Mouse (Mus musculus) central nervous system, embryonic 18 days (tissue): ENCODE measurements around the gene Galns. TPM values are rescaled to one million over a fixed set of nuclear protein-coding genes. Genes with fewer than 3 reads are reported as not detected.

ENCODE experiments used
- polyA plus RNA-seq: library from polyadenylated mRNA; depleted of rRNA; stranded (reverse); fragments of >200 nt; gene quantifications from 2 replicates; pipeline ENCODE4 v1.2.3, GENCODE M21; 2012; rRNA removed

Gene Galns
- 8.0 and 8.2 TPM in 2 replicates for polyA plus RNA-seq

DNA sequence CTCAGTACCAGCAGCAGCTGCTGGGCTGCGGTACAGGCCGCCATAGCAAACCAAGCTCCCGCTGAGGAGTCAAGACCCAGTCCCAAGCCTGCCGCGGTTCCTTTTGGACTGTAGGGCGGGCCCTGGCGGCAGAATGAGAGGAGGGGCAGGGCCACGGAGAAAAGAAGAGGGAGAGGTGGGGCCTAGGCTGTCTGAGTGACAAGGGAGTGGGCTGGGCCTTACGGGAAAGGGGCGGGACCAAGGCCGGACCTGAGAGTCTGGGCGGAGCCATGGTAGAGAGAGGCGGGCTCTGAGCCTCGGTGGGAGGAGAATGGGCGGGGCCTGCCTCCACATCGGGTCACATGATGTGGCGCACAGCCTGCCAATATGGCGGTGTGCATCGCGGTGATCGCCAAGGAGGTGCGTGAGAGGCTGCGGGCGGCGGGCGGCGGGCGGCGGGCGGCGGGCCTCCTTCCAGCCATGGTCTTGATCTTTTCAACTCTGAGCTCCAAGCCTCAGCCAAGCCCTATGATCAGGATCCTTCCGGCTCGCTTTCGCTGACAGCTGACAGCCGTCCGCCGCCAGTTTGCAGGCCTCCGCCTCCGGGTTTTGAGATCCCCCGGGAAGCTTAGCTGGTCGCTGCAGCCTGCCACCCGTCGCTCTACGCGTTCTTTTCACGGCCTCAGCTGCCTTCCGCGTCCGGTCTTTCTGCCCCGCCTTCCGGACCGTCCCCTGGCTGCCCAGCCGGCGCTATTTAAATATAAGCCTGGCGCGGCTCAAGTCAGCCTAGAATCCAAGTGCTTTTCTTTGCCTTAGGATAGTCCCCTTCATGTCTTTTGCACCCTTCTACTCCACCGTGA, at the start of gene Galns, which contains the start of gene Trappc2l:
Gene Galns (minus strand): TSS at position 169 of the 839 bp plus-strand sequence.
Gene Trappc2l (plus strand): TSS at position 346 of the 839 bp plus-strand sequence.

DNA sequence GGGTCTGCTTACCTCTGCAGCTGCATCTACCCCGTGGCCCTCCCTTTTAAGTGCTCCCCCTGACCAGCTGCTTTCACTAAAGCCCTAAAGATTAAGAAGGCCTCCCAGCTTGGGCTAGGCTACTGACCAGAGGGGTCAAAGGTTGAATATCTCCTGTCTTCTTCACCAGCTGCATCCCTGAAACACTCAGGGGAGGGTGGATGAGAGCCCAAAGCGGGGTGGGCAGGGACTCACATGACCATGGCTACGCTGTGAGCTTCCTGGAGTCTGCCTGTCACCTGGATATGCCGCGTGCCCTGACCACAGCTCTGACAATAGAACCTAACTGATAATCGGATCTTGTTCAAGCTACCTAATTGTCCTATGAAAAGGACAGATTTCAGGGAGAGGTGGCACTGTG, 11.5 kb upstream of the Galns start, which contains the start of gene Pabpn1l:
Gene Pabpn1l (minus strand): TSS at position 13 of the 400 bp plus-strand sequence.

GRCm38 (mm10) chr8:122576648-122577022, 34.6 kb downstream of the Galns start, which contains the start of gene Aprt:
Aprt (minus strand) TSS chr8:122576909.

DNA sequence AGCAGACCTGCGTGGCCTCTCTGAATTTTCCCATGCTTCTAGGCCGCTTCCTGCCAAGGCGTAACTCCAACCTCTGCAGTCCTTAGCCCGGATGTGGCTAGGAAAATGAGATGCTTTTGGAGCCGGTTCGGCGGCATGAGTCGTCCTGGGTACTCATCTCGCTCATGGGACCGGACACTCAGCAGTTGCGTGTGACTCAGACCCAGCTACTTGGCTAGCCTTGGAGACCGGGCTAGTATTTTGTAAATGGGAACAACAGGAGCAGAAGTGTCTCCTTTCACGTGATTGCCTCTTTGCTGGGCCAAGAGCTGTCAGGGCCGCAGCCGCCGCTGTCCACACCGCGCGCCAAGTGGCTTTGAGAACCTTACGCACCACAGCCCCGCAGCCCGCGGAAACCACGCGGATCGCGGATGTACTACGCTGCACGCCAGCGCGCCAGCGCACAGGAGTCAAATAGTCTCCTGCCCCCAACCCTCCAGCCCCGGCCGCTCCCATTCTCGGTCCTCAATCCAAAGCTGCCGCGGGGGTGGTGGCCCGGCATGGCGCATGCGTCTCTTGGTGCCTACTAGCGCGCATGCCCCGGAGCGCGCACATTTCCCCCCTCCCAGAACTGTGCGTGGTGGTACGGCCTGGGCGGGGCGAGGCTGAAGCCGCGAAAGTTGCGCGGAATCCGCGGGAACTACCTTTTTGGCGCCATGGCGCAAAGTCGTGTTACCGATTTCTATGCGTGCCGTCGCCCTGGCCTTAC, 43.7 kb downstream of the Galns start, which contains the start of gene Cdt1:
Gene Cdt1 (plus strand): TSS at position 655 of the 748 bp plus-strand sequence.

GRCm38 (mm10) chr8:122551265-122552051, 59.8 kb downstream of the Galns start, which contains the start of gene Piezo1:
Piezo1 (minus strand) TSS chr8:122551329.

Other genes starting within 250 kb of the Galns start
- 34.3 and 36.5 TPM in 2 replicates for gene Zc3h18, start 234.9 kb downstream of the Galns start, polyA plus RNA-seq
- gene Il17c, start 189.4 kb downstream of the Galns start, polyA plus RNA-seq, result 0.44 and 0.49 TPM in 2 replicates
- 16.3 and 19.0 TPM in 2 replicates for gene Cyba, start 178.5 kb downstream of the Galns start, polyA plus RNA-seq
- 94.1 and 97.0 TPM in 2 replicates for gene Mvd, start 168.0 kb downstream of the Galns start, polyA plus RNA-seq
- 0.25 TPM in 1 of 2 replicates, not detected in the other for gene Snai3, start 150.7 kb downstream of the Galns start, polyA plus RNA-seq
- 48.6 TPM in 2 replicates for gene Rnf166, start 135.4 kb downstream of the Galns start, polyA plus RNA-seq
- gene Ctu2, start 135.3 kb downstream of the Galns start, polyA plus RNA-seq, result 94.0 and 94.5 TPM in 2 replicates
- gene Piezo1, start 60.1 kb downstream of the Galns start, polyA plus RNA-seq, result 16.1 and 19.0 TPM in 2 replicates
- 10.5 and 11.4 TPM in 2 replicates for gene Cdt1, start 43.4 kb downstream of the Galns start, polyA plus RNA-seq
- 117 and 121 TPM in 2 replicates for gene Aprt, start 34.6 kb downstream of the Galns start, polyA plus RNA-seq
- 161 and 186 TPM in 2 replicates for gene Trappc2l, start 177 bp upstream of the Galns start, polyA plus RNA-seq
- not detected in 2 replicates for gene Pabpn1l, start 11.3 kb upstream of the Galns start, polyA plus RNA-seq
- 6.3 and 8.0 TPM in 2 replicates for gene Cbfa2t3, start 87.6 kb upstream of the Galns start, polyA plus RNA-seq
- 16.7 and 17.2 TPM in 2 replicates for gene Acsf3, start 164.0 kb upstream of the Galns start, polyA plus RNA-seq
- gene Cdh15, start 236.5 kb upstream of the Galns start, polyA plus RNA-seq, result 2.0 and 2.7 TPM in 2 replicates